20 mouse cellular contexts compared by ENCODE assay signal in genomic region chr11:75775919-75776318, GRCm38 (mm10). TPM values are rescaled to one million over a fixed set of nuclear protein-coding genes. Genes with fewer than 3 reads are reported as not detected.
DNase-seq lines count a peak whose midpoint lies in the region; ATAC-seq and TF ChIP-seq lines count a peak whose summit lies in the region.
"Had no signal": no experiment of that assay in that cellular context is flagged by ENCODE, and none has a peak within 500 bp of the region (broad histone marks: within the 10 kb centered on the region; RNA-seq: fewer than 3 reads in every experiment).

No protein-coding gene starts in this region.

- 0 out of 2 replicates have a peak, but pooled peaks cover 4% of the 10 kb centered on the region for H3K36me3 ChIP-seq in hindbrain, postnatal 0 days (ENCODE audit: insufficient read depth, low read length)
- peaks cover 2% of the 10 kb centered on the region for H3K36me3 ChIP-seq in hindbrain, embryonic 16.5 days (ENCODE audit: control insufficient read depth, insufficient read depth, low read length)
- H3K36me3 ChIP-seq in lung, embryonic 14.5 days (ENCODE audit: insufficient read depth) = no peaks in the 10 kb centered on the region
- H3K36me3 ChIP-seq: limb, embryonic 12.5 days; liver, embryonic 15.5 days; neural tube, embryonic 12.5 days had no signal

- no peaks in the 10 kb centered on the region for H3K4me1 ChIP-seq in hindbrain, postnatal 0 days (ENCODE audit: insufficient read depth, low read length)
- no peaks in the 10 kb centered on the region for H3K4me1 ChIP-seq in hindbrain, embryonic 16.5 days (ENCODE audit: control insufficient read depth, insufficient read depth, low read depth, low read length)
- no peaks in the 10 kb centered on the region for H3K4me1 ChIP-seq in lung, embryonic 14.5 days (ENCODE audit: insufficient read depth)
- no peaks in the 10 kb centered on the region for H3K4me1 ChIP-seq in lung, adult 2 months (ENCODE audit: control insufficient read depth, insufficient read depth, low read length)
- H3K4me1 ChIP-seq: hindbrain, embryonic 15.5 days; limb, embryonic 12.5 days; liver, embryonic 15.5 days; neural tube, embryonic 12.5 days had no signal

- H3K27ac ChIP-seq in hindbrain, postnatal 0 days = no peak overlapping the region
- H3K27ac ChIP-seq in hindbrain, embryonic 16.5 days (ENCODE audit: low read depth, low read length) = no peak overlapping the region
- no peak overlapping the region for H3K27ac ChIP-seq in lung, embryonic 14.5 days (ENCODE audit: low read depth)
- H3K27ac ChIP-seq: hindbrain, embryonic 15.5 days; limb, embryonic 12.5 days; liver, embryonic 15.5 days; neural tube, embryonic 12.5 days had no signal

- 85% methylated on average over 1 of the region's 1 CpGs for WGBS in hindbrain, postnatal 0 days
- 91% methylated on average over 1 of the region's 1 CpGs for WGBS in hindbrain, embryonic 16.5 days
- 79% methylated on average over 1 of the region's 1 CpGs for WGBS in lung, embryonic 14.5 days
- WGBS in lung, adult 2 months = 88% methylated on average over 1 of the region's 1 CpGs

- DNase-seq in hindbrain, postnatal 0 days (ENCODE audit: low spot score) = no peak
- peak; percentile 30 for DNase-seq in lung, embryonic 14.5 days
- DNase-seq in lung, adult 2 months = no peak
- DNase-seq in ES-CJ7 (ENCODE audit: low read depth, low spot score) (peak; percentile 56), ZHBTc4 (ENCODE audit: low read depth, low spot score) (peak; percentile 56)
- no peak for DNase-seq in urinary bladder, postnatal 36 days (ENCODE audit: low spot score in 2 of 2)
- DNase-seq: adrenal gland, adult 8-10 months; cerebellum, postnatal 10 days; heart, postnatal 4 days; kidney, adult 9 months; kidney, postnatal 36 days; lung, postnatal 36 days; thymus, postnatal 36 days had no signal

- TF ChIP-seq POLR2A in lung, adult 2 months (IDR thresholded peaks at IDR 0.05; ENCODE audit: borderline replicate concordance, extremely low read depth, low read depth, low read length) = no peak

- H3K27me3 ChIP-seq in hindbrain, postnatal 0 days (ENCODE audit: insufficient read depth, low read length) = no peaks in the 10 kb centered on the region
- no peaks in the 10 kb centered on the region for H3K27me3 ChIP-seq in hindbrain, embryonic 16.5 days (replicated peaks; ENCODE audit: control insufficient read depth, insufficient read depth, low read length)
- no peaks in the 10 kb centered on the region for H3K27me3 ChIP-seq in lung, embryonic 14.5 days (ENCODE audit: insufficient read depth, low read length)
- H3K27me3 ChIP-seq: hindbrain, embryonic 15.5 days; limb, embryonic 12.5 days; neural tube, embryonic 12.5 days had no signal

- peak; percentile 42; the same call in 1 of the 2 replicates for TF ChIP-seq CTCF in hindbrain, postnatal 0 days (IDR thresholded peaks at IDR 0.05; ENCODE audit: low read depth)
- peak; percentile 33 for TF ChIP-seq CTCF in lung, embryonic 14.5 days (IDR thresholded peaks at IDR 0.05; ENCODE audit: low read depth)
- no peak for TF ChIP-seq CTCF in lung, adult 2 months (IDR thresholded peaks at IDR 0.05; ENCODE audit: insufficient read depth, low read length)

- H3K4me3 ChIP-seq in hindbrain, postnatal 0 days (ENCODE audit: low read length) = no peak overlapping the region
- H3K4me3 ChIP-seq in hindbrain, embryonic 16.5 days (ENCODE audit: low read length) = no peak overlapping the region
- no peak overlapping the region for H3K4me3 ChIP-seq in lung, embryonic 14.5 days (ENCODE audit: low read depth, low read length)
- no peak overlapping the region for H3K4me3 ChIP-seq in lung, adult 2 months (replicated peaks; ENCODE audit: extremely low read depth, low read depth, low read length)
- H3K4me3 ChIP-seq: hindbrain, embryonic 15.5 days; limb, embryonic 12.5 days; liver, embryonic 15.5 days; neural tube, embryonic 12.5 days had no signal

- no peaks in the 10 kb centered on the region for H3K9me3 ChIP-seq in hindbrain, postnatal 0 days (ENCODE audit: low read length)
- H3K9me3 ChIP-seq in hindbrain, embryonic 16.5 days (ENCODE audit: control insufficient read depth, low read length) = no peaks in the 10 kb centered on the region
- H3K9me3 ChIP-seq in lung, embryonic 14.5 days (ENCODE audit: low read depth, low read length) = no peaks in the 10 kb centered on the region
- H3K9me3 ChIP-seq: hindbrain, embryonic 15.5 days; limb, embryonic 12.5 days; liver, embryonic 15.5 days; neural tube, embryonic 12.5 days had no signal

- H3K9ac ChIP-seq in hindbrain, postnatal 0 days (replicated peaks; ENCODE audit: low read length) = no peak overlapping the region
- H3K9ac ChIP-seq in hindbrain, embryonic 16.5 days (ENCODE audit: low read depth, low read length) = no peak overlapping the region
- no peak overlapping the region for H3K9ac ChIP-seq in lung, embryonic 14.5 days
- H3K9ac ChIP-seq: hindbrain, embryonic 15.5 days; limb, embryonic 12.5 days; liver, embryonic 15.5 days; neural tube, embryonic 12.5 days had no signal

- no peak for ATAC-seq in hindbrain, postnatal 0 days
- no peak for ATAC-seq in hindbrain, embryonic 16.5 days
- no peak for ATAC-seq in lung, embryonic 14.5 days (ENCODE audit: insufficient read depth)
- ATAC-seq: forebrain, embryonic 16.5 days had no signal

- H3K4me2 ChIP-seq in hindbrain, postnatal 0 days (ENCODE audit: low read depth, low read length) = no peak overlapping the region
- no peak overlapping the region for H3K4me2 ChIP-seq in hindbrain, embryonic 16.5 days (ENCODE audit: low read length)
- no peak overlapping the region for H3K4me2 ChIP-seq in lung, embryonic 14.5 days
- H3K4me2 ChIP-seq: hindbrain, embryonic 15.5 days; limb, embryonic 12.5 days; liver, embryonic 15.5 days; neural tube, embryonic 12.5 days had no signal

RNA-seq across cellular contexts. Expression of gene Doc2b, which starts 19.9 kb away (rescaled TPM):
- 12.7 and 12.8 TPM in 2 replicates for total RNA-seq in hindbrain, postnatal 0 days (2014; rRNA removed)
- polyA plus RNA-seq in hindbrain, postnatal 0 days (2015; fragmentation: Nextera tagmentation; extraction: Ambion mirVana) = 4.0 and 4.3 TPM in 2 replicates
- 3.7 and 4.2 TPM in 2 replicates for polyA plus RNA-seq in hindbrain, embryonic 16.5 days (2015; fragmentation: Nextera tagmentation; extraction: Ambion mirVana)
- polyA plus RNA-seq in lung, embryonic 14.5 days (2014; fragmentation: Nextera tagmentation; extraction: Ambion mirVana) = 1.1 TPM in 2 replicates
- 0.22 and 0.33 TPM in 2 replicates for polyA plus RNA-seq in lung, adult 2 months (2012; rRNA removed)
- total RNA-seq: megakaryocyte-erythroid progenitor cell, adult 5-6 weeks had no signal

RNA-seq across cellular contexts. Expression of gene Ywhae, which starts 43.2 kb away (rescaled TPM):
- 181 and 188 TPM in 2 replicates for total RNA-seq in hindbrain, postnatal 0 days (2014; rRNA removed)
- 1,457 and 1,531 TPM in 2 replicates for polyA plus RNA-seq in hindbrain, postnatal 0 days (2015; fragmentation: Nextera tagmentation; extraction: Ambion mirVana)
- 1,437 and 1,451 TPM in 2 replicates for polyA plus RNA-seq in hindbrain, embryonic 16.5 days (2015; fragmentation: Nextera tagmentation; extraction: Ambion mirVana)
- polyA plus RNA-seq in lung, embryonic 14.5 days (2014; fragmentation: Nextera tagmentation; extraction: Ambion mirVana) = 1,066 and 1,071 TPM in 2 replicates
- polyA plus RNA-seq in lung, adult 2 months (2012; rRNA removed) = 110 and 177 TPM in 2 replicates

Comparison
In these comparisons a context has a peak if more than half of its experiments do, and no peak if none do; other contexts are left out.
1. DNase-seq: peak in lung, embryonic 14.5 days (single experiment), ES-CJ7 (single experiment) and ZHBTc4 (single experiment); none in hindbrain, postnatal 0 days (single experiment), lung, adult 2 months (single experiment) and urinary bladder, postnatal 36 days (0 of 2).